Mouse (Mus musculus): ENCODE measurements around the gene Perp. TPM values are rescaled to one million over a fixed set of nuclear protein-coding genes. Genes with fewer than 3 reads are reported as not detected.

Perp gene
- total and polyA plus RNA-seq, 2 experiments, result 91.4 to 124 TPM

- no peaks in the 10 kb centered on the region for H3K4me1 ChIP-seq (ENCODE audit: control insufficient read depth, insufficient read depth, low read length)
- H3K9ac ChIP-seq (ENCODE audit: low read depth, low read length), result no peak overlapping the region
- no peaks in the 10 kb centered on the region for H3K79me2 ChIP-seq (ENCODE audit: control insufficient read depth, insufficient read depth, low read length)
- TF ChIP-seq POLR2A (IDR thresholded peaks at IDR 0.05; ENCODE audit: extremely low read depth, insufficient read depth, low read length) (no peak), CTCF (IDR thresholded peaks at IDR 0.05; ENCODE audit: low read depth, low read length) (no peak)
- no peaks in the 10 kb centered on the region for H3K36me3 ChIP-seq (ENCODE audit: control insufficient read depth, insufficient read depth, low read length)
- H3K4me3 ChIP-seq (ENCODE audit: insufficient read depth, low read depth, low read length), result no peak overlapping the region
- no peaks in the 10 kb centered on the region for H3K27me3 ChIP-seq (ENCODE audit: control insufficient read depth, insufficient read depth, low read length)
- no peak overlapping the region for H3K27ac ChIP-seq (replicated peaks; ENCODE audit: insufficient read depth, low read depth, low read length)
- WGBS, result 76% methylated on average over 4 of the region's 4 CpGs
- DNase-seq (ENCODE audit: extremely low read depth, low read depth, low spot score), result peak; percentile 9
Measured at GRCm38 (mm10) chr10:18886918-18887625, 42.3 kb downstream of the Perp start.

GRCm38 (mm10) chr10:18888751-18889150, 43.9 kb downstream of the Perp start:
- Histone ChIP-seq H3K4me3 (ENCODE audit: insufficient read depth, low read depth, low read length) (no peak overlapping the region), H3K9ac (ENCODE audit: low read depth, low read length) (no peak overlapping the region), H3K79me2 (ENCODE audit: control insufficient read depth, insufficient read depth, low read length) (no peaks in the 10 kb centered on the region), H3K36me3 (ENCODE audit: control insufficient read depth, insufficient read depth, low read length) (no peaks in the 10 kb centered on the region), H3K27ac (replicated peaks; ENCODE audit: insufficient read depth, low read depth, low read length) (no peak overlapping the region), H3K4me1 (ENCODE audit: control insufficient read depth, insufficient read depth, low read length) (no peaks in the 10 kb centered on the region), H3K27me3 (ENCODE audit: control insufficient read depth, insufficient read depth, low read length) (no peaks in the 10 kb centered on the region)
- no peak for TF ChIP-seq POLR2A (IDR thresholded peaks at IDR 0.05; ENCODE audit: extremely low read depth, insufficient read depth, low read length)
- no peak for TF ChIP-seq CTCF (IDR thresholded peaks at IDR 0.05; ENCODE audit: low read depth, low read length)
- 94% methylated on average over 1 of the region's 1 CpGs for WGBS
- no peak for DNase-seq (ENCODE audit: extremely low read depth, low read depth, low spot score)

- Histone ChIP-seq H3K4me3 (ENCODE audit: insufficient read depth, low read depth, low read length) (no peak overlapping the region), H3K4me1 (ENCODE audit: control insufficient read depth, insufficient read depth, low read length) (no peaks in the 10 kb centered on the region), H3K79me2 (ENCODE audit: control insufficient read depth, insufficient read depth, low read length) (no peaks in the 10 kb centered on the region), H3K27me3 (ENCODE audit: control insufficient read depth, insufficient read depth, low read length) (no peaks in the 10 kb centered on the region), H3K9ac (ENCODE audit: low read depth, low read length) (no peak overlapping the region), H3K27ac (replicated peaks; ENCODE audit: insufficient read depth, low read depth, low read length) (no peak overlapping the region), H3K36me3 (ENCODE audit: control insufficient read depth, insufficient read depth, low read length) (no peaks in the 10 kb centered on the region)
- 88% methylated on average over 1 of the region's 1 CpGs for WGBS
- no peak for DNase-seq (ENCODE audit: extremely low read depth, low read depth, low spot score)
- TF ChIP-seq POLR2A (IDR thresholded peaks at IDR 0.05; ENCODE audit: extremely low read depth, insufficient read depth, low read length), result no peak
- TF ChIP-seq CTCF (IDR thresholded peaks at IDR 0.05; ENCODE audit: low read depth, low read length), result no peak
Measured at GRCm38 (mm10) chr10:18889255-18889654, 44.4 kb downstream of the Perp start.

- no peak for TF ChIP-seq CTCF (IDR thresholded peaks at IDR 0.05; ENCODE audit: low read depth, low read length)
- Histone ChIP-seq H3K27ac (replicated peaks; ENCODE audit: insufficient read depth, low read depth, low read length) (no peak overlapping the region), H3K27me3 (ENCODE audit: control insufficient read depth, insufficient read depth, low read length) (no peaks in the 10 kb centered on the region), H3K4me1 (ENCODE audit: control insufficient read depth, insufficient read depth, low read length) (no peaks in the 10 kb centered on the region), H3K4me3 (ENCODE audit: insufficient read depth, low read depth, low read length) (no peak overlapping the region), H3K9ac (ENCODE audit: low read depth, low read length) (no peak overlapping the region), H3K79me2 (ENCODE audit: control insufficient read depth, insufficient read depth, low read length) (no peaks in the 10 kb centered on the region), H3K36me3 (ENCODE audit: control insufficient read depth, insufficient read depth, low read length) (no peaks in the 10 kb centered on the region)
- no peak for DNase-seq (ENCODE audit: extremely low read depth, low read depth, low spot score)
Measured at GRCm38 (mm10) chr10:18891110-18891509, 46.3 kb downstream of the Perp start.

GRCm38 (mm10) chr10:18892102-18892501, 47.3 kb downstream of the Perp start:
- H3K27me3 ChIP-seq (ENCODE audit: control insufficient read depth, insufficient read depth, low read length), result no peaks in the 10 kb centered on the region
- WGBS, result 89% methylated on average over 1 of the region's 1 CpGs
- no peaks in the 10 kb centered on the region for H3K36me3 ChIP-seq (ENCODE audit: control insufficient read depth, insufficient read depth, low read length)
- TF ChIP-seq POLR2A (IDR thresholded peaks at IDR 0.05; ENCODE audit: extremely low read depth, insufficient read depth, low read length) (no peak), CTCF (IDR thresholded peaks at IDR 0.05; ENCODE audit: low read depth, low read length) (no peak)
- no peak overlapping the region for H3K4me3 ChIP-seq (ENCODE audit: insufficient read depth, low read depth, low read length)
- no peak overlapping the region for H3K9ac ChIP-seq (ENCODE audit: low read depth, low read length)
- no peaks in the 10 kb centered on the region for H3K4me1 ChIP-seq (ENCODE audit: control insufficient read depth, insufficient read depth, low read length)
- no peaks in the 10 kb centered on the region for H3K79me2 ChIP-seq (ENCODE audit: control insufficient read depth, insufficient read depth, low read length)
- H3K27ac ChIP-seq (replicated peaks; ENCODE audit: insufficient read depth, low read depth, low read length), result no peak overlapping the region
- DNase-seq (ENCODE audit: extremely low read depth, low read depth, low spot score), result no peak

Data from liver, adult 2 months (tissue).